Mouse (Mus musculus) kidney, postnatal 36 days (tissue): ENCODE measurements around the gene Ctsh.
"Not testable (repeated sequence)": the region's sequence is repeated elsewhere in the genome, so short reads cannot be mapped to it uniquely, and the experiment has no call there.

Experiments
- DNase-seq, 2 experiments: peaks; one replicate each; pipeline ENCODE4 v3.0.0; 2021 to 2022; ENCODE audit warnings: mixed read lengths in 2 of 2

The Ctsh gene

DNA sequence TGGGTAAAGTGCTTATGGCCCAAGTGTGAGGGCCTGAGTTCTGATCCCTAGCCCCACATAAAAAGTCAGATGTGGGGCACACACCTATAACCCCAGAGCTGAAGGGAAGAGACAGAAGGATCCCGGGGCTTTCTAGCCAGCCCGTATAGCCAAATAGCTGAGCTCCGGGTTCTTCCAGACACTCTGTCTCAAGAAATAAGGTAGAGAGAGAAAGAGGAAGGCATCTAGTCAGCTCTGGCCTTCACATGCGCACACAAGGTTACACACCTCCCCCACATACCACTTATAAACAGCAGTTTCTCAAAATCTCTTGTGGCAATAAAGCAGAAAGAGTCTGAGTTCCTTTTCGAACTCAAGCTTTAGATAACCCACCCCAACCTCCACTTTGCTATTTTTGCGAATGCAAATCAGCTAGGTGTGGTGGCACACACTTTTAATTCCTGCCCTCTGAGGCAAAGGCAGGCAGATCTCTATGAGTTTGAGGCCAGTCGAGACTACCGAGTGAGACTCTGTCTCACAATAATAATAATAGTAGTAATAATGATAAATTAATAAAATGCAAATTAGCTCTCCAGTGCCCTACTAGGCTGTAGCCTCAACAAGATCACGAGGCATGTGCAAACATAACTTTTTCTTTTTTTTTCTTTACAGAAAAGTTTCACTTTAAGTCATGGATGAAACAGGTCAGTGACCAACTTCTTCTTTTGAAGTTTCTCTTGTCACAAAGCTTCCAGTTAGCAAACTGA, 6.0 kb downstream of the Ctsh start:
- no peak for DNase-seq

DNA sequence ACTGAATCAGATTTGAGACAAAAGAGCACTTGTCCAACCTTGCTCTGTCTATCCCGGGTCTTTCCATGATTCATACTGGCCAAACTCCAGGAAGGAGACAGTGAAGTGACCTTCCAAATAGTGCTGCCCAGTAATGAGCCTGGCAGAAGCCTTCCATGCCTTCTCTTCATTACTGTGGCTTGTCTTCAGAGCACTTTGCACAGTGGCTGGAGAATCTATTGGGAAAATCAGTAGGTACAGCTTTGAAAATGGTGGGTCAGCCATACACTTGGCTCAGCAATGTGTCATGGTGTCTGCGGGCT, 6.6 kb downstream of the Ctsh start:
- no peak for DNase-seq

DNA sequence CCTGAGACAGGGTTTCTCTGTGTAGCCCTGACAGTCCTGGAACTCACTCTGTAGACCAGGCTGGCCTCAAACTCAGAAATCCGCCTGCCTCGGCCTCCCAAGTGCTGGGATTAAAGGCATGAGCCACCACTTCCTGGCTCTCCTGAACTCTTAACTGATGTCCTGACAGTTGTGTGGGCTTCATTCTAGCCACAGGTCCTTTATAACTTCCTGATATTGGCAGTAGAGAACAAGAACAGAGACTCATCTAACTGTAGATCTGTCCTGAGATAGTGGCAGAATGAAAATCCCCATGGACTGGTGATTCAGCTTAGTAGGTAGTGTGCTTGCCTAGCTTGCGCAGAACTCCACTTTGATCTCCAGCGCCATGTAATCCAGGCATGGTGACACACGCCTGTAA, 7.0 kb downstream of the Ctsh start:
- not testable (repeated sequence) for DNase-seq

DNA sequence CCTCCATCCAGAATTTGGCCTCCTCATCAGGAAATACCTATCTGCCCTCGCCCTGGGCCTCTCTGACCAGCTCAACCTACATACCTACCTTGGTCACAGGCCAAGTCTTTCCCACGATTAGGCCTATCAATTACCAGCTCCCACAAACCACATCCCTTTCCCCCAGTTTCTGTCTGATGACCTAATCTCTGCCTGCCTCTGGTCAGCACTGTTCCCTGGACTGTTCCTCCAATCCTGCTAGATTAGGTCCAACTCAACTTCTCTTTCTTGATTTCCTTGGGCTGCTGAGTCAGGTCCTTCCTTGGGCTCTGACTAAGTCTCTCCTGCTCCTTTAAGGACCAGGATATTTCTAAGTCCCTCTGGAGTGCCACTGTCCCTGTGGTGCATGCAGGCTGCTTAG, 13.4 kb downstream of the Ctsh start:
- DNase-seq, result no peak

DNA sequence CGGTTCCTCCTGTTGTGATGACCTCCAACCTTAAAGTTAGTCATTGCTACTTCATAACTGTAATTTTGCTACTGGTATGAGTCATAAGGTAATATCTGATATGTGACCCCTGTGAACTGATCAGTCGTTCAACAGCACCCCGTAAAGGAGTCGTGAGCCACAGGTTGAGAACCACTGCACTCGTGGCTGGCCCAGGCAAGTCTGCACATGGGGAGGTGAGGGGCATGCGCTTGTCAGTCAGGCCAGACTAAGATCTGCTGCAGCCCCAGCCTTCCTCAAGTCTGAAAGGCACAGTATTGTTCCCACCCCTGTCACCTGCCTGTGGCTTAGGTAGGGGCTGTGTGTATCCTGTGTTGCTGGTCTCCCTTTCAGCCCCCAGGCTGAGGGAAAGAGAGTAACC, 14.8 kb downstream of the Ctsh start:
- no peak for DNase-seq

DNA sequence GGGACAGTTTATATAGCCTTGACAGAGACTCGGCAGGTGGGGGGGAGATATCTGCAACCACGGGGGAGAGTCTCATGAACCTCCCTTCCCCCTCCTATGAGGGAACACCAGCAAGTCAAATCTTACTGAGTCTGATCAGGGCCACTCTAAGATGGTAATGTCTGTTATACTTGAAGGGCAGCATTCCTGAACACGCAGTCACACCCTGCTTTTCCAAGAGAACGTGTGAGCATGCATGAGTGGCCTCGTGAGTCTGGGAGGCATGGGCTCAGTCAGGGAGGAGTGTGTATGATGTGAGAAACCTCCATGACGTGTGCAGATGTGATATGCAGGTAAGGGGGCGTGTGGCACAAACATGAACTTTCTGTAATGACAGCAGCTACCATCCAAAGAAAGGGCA, 15.5 kb downstream of the Ctsh start:
- peak; percentile 22 to 32 for DNase-seq

DNA sequence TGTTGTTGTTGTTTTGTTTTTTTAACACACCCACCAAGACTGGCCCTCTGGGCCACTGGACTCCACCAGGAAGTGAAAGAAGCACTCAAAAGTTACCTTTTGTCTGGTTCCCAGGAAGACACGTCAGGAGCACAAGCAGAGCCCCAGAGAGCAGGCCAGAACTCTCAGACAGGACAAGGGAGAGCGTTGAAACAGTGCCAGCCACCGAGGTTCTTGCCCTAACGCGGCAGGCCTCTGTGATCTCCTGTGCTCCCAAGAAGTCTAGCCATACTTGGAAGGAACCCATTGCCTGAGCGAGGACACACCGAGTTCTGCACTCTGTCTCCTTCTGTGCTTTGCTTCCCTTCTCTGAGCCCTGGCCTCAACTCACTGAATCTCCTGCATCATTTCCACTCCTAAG, 16.2 kb downstream of the Ctsh start:
- peak in 1 of 2 experiments; percentile 36 for DNase-seq

DNA sequence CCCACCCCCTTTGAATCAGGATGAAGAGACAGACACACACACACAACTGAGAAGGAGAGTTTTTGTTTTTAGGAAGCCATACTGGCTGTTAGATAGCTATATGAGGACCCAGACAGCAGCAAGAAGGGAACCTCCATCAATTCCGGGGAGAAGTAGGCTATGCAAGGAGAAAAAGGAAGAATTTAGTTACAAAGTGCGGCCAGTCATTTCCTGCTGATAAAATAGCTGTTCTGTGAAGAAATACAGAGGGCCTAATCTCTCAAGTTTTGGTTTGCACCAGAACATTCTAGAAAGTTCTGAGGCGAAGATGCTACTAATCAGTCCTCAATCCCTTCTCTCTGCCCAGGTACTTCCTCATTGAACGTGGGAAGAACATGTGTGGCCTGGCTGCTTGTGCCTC, 21.4 kb downstream of the Ctsh start:
- no peak for DNase-seq

DNA sequence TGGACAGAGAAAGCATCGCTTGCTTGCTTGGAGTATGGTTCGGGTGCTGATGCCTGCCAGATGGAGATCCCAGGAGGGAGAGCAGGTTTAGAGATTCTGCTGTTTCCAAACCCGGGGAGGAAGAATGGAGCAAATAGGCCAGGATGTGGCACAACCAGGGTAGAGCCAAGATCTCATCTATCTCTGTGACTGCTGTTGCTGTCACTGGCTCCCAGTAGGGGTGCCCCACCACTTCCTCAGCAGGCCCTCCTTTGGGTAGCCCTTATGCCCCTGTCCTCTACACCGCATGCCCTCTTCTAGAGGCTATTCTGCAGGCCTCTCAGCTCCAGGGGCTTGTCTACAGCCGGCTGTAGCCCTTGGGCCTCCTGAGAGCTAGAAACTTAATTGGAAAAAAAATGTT, 22.2 kb downstream of the Ctsh start:
- no peak for DNase-seq

DNA sequence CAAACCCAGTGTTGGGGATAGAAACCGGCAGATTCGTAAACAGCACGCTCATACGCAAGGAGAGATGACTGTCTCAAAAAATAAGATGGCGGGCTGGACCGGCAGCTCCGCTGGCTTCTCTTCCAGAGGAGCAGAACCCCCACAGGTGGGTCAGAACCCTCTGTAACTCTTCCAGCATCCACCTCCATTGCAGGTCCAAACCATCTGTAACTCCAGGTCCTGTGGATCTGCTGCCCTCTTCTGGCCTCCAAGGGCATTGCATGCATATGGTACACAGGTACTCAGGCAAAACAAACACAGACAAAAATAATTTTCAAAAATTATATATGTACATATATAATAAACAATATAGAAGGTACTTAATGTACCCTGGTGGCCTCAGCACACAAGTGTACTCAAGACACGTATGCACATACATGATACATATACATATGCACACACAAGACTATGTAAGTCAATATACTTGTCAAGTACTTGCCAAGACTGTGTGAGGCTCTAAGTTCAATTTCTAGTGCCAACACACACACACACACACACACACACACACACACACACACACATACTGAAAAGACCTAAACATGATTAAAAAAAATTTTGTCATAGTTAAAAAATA, 23.0 kb downstream of the Ctsh start:
- DNase-seq, result peak; percentile 71 to 90

DNA sequence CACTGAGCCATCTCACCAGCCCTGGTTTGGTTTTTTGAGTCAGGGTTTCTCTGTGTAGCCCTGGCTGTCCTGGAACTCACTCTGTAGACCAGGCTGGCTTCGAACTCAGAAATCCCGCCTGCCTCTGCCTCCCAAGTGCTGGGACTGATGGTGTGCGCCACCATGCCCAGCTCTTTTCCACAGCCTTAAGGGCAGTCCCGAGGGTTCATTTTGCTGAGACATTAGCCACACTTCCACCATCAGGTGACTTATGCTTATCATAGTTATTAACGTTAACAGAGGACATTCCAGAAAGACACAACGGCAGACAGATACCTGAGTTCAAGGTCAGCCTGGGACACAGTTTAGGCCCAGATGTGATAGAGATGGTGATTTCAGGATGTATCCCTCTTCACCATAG, 28.0 kb downstream of the Ctsh start:
- DNase-seq, result not testable (repeated sequence)

DNA sequence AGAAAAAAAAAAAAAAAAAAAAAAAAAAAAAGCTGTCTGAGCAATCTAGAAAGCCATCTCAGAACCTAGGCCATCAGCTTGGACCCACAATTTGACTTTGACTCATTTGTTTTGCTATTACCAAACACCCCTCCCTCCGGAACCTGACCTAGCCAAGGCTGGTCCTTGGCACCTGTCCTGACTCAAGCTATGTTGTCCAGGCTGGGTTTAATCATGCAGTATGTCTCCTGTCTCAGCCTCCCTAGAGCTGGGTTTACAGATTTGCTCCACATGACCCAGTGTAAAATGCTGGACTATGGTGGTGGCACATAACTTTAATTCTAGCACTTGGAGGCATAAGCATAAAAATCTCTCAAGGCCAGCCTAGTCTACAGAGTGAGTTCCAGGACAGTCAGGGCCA, 29.0 kb downstream of the Ctsh start:
- no peak for DNase-seq

DNA sequence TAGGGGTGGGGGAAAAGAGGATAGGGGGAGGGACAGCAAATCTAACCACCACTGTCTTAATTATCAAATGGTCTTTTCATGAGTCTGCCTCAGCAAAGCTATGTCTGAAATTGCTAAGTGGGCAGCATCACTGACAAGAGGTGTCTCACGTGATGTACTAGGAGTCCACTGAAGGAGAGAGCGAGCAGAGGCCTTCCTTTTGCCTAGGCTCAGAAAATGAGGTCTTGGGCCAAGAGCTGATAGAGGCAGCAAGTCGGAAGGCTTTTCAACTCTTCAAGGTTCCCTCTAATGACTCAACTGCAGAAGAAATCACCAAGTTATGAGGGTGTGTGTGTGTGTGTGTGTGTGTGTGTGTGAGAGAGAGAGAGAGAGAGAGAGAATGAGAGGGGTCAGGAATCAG, 30.2 kb downstream of the Ctsh start:
- DNase-seq, result no peak

DNA sequence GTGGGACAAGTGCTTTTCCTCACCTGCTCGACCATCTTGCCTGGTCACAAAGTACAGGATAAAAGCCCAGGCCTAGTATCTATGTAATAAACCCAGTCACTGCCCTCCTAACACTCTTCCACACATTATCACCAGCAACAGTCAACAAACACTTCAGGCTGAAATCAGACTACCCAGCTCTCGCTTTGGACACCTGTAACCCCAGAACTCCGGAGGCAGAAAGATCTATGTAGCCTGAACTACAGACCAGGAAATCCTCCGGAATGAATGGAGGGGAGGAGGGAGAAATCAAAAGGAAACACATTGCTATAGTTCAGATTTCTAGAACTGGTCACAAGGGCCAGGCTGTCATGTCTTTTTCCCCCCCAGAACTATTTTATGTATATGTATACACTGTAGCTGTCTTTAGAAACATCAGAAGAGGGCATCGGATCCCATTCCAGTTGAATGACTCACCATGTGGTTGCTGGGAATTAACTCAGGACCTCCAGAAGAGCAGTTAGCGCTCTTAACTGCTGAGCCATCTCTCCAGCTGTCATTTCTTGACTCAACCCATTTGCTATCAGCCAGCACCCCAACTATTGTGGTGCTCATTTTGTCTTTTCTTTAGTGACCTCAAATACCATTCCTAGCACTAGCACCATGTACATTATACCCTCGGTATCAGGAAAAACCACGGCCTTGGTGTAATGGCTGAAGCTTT, 31.0 kb downstream of the Ctsh start:
- no peak for DNase-seq

DNA sequence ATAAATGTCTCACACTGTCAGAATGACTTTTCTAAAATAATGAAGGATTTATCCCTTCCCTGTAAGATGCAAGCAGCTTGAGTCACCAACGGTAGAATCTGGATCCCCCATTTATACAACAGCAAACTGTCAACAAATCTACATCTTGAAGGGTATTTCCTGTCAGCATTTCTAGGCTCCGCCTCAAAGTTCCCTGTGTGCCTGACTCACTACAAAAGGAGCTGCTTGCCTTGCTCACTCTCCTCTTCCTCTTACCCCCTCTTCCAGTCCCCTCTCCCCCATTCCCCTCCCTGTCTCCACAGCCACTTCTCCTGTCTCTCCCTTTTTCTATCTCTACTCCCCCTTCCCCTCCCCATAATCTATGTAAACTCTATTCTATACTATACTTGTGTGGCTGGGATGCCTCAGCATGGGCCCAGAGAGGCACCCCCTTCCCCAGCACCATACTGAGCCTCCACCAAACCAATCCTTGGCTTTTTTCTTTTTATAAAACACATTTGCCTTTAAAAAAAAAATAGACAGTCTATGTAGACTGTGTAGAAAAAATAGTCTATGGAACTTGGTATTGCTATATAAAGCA, 34.0 kb downstream of the Ctsh start:
- no peak for DNase-seq

DNA sequence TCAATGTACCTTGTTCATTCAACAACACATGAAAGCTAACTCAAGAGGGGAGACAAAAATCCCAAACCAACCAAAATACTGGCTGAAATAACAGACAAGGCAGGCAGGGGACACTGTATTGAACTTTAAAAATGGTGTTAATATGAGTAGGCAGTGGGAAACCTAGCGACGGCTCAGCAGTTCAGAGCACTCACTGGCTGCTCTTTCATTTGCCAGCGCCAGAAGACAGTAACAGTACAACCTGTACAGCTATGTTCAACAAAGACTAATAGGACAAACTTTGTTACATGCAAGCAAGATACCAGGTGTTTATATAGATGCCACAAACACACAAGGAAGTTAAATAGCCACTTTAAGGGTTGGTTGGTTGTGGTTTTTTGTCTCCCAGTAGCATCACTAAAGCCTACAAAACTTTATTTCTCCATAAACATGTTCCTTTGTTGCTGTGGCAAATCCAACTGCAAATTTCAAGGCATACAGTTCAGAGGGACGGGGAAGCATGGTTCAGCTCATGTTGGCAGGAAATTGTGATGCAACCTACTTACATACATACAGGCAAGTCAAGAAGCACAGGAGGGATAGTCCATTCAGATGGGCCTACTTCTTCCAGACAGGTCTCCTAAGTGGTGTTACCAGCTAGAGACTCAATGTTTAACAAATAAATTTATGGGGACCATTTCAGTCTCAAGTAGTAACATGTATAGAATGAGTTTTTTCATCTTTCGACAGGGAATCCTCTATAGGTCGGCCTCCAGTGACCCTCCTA, 35.6 kb downstream of the Ctsh start:
- no peak for DNase-seq

DNA sequence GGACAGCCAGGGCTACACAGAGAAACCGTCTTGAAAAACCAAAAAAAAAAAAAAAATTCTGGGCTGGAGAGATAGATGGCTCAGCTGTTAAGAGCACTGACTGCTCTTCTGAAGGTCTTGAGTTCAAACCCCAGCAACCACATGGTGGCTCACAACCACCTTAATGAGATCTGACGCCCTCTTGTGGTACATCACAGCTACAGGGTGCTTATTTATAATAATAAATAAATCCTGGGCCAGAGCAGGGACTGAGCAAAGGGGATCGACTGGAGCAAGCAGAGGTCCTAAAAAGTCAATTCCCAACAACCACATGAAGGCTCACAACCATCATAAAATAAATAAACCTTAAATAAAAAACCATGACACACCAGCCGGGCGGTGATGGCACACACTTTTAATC, 45.0 kb downstream of the Ctsh start:
- DNase-seq, result no peak

DNA sequence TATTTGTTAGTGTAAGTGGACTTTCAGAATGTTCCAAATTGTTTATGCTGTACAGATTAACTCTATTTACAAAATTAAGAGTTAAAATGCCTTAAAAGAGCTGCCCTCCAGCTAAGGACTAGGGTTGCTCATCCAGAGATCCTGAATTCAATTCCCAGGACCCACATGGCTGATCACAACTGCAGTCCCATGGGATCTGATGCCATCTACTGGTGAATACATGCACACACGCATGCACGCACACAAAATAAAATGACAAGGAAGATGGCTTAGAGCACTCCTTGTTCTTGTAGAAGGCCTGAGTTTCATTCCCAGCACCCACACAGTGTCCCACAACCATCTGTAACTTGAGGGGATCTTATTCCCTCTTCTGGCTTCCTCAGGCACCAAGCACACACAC, 46.8 kb downstream of the Ctsh start:
- peak in 1 of 2 experiments; percentile 20 for DNase-seq

DNA sequence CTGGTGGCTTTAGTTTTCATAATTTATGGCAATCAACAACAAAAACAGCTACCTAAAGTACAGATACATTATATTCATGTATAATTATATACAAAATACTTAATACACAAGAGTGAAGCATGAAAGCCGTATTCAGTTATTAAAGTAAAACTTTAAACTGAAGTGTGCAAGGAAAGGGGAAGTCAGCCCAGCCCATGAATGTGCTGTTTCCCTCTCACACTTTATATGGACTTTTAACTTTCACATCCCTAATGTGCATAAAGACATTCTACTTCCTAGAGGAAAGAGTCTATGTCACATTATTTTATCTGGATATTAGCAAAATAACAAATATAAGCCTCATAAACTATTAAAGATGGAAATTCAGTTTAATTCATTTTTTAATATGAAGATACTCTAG, 51.5 kb downstream of the Ctsh start:
- no peak for DNase-seq

DNA sequence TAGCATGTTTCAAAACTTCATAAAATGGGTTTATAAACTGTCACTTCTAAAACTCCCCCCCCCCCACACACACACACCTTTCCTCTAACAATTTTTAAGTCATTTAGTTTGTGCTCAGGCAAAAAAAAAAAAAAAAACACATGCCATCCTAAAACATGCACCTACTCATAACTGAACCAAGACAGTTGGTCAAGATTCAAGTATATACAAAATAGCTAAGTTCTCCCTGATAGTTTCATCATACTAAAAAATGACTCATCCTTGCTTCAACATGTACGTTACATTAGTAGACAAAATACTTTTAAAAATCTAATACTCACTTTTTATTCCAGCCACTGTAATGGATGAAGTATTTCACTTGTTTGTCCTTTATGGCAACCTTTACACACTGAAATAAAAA, 53.0 kb downstream of the Ctsh start:
- no peak for DNase-seq

DNA sequence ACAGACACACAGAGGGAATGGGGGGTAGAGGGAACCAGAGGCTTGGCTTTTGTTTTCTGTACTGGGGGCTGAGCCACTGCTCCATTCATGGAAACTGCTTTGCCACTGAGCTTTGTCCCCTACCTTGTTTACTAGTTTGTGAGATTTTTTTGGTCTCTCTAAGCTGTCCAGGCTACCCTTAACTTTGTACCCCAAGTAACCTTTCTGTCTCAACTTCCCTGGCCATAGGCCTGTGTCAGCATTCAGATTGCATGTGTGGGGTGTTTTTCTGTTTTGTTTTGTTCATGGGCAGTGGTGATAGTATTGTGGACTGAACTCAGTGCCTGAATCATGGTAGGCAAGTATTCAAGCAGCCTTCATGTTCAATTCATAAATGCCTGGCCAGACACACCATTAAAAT, 54.3 kb downstream of the Ctsh start:
- peak in 1 of 2 experiments; percentile 12 for DNase-seq

DNA sequence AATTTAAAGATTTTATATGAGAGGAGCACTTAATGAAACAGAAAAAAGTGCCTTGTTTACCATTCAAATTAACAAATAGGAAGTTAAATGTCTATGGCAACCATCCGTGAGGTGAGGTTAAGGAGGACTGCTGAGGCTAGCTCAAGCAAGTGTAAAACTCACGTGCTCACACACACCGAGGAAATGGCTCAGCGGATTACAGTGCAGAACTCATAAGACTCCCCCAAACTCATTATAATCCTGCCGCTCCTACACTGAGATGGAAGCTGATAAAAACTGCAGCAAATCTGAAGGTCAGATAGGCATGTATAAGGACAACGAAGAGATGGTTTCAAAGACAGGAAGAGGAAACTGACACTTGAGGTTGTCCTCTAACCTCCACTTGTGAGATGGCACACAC, 55.4 kb downstream of the Ctsh start:
- no peak for DNase-seq

DNA sequence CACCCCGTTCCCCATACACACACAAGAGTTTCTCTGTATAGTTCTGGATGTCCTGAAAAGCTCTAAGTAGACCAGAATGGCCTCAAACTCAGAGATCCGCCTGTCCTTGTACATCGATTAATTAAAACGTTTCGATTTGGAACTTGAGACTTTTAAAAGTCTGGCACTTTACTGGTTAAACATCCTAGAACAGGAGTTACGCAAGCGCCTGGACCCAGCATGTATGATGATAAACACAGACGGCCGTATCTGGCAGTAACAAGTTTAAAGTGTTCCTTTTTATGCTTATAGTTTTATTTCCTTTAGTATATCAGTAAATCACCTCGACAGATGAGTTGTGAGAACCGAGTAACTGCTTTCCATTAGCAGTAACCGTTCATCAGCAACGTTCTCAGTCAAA, 59.2 kb downstream of the Ctsh start:
- DNase-seq, result peak in 1 of 2 experiments; percentile 19
